Mouse (Mus musculus) cerebellum, adult 8-10 months (tissue): Measurements from ENCODE around the gene Sox30.
"Not testable (repeated sequence)": the region's sequence is repeated elsewhere in the genome, so short reads cannot be mapped to it uniquely, and the experiment has no call there.

Experiments
- DNase-seq: peaks from one replicate; pipeline ENCODE4 v3.0.0; 2022

The Sox30 gene

DNA sequence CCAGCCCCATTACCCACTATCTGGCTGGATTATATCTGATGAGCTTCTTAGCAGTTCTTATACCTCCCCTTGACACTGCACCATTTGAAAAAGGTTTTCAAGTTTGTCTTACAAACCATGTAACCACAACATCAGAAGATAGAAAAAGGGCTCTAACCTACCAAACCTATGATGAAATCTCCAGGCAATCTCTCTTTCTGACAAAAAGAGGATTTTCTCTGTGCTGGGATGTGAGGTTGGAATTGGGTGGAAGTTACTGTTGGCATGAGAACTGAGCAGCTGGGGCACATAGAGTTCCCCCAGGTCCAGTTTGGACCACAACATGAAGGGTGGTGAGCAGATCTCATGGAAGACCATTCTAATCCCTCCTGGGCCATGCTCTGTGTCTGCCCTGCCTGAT lies 41.7 kb downstream of the Sox30 start:
- DNase-seq, result no peak

GRCm38 (mm10) chr11:46022983-46023382 lies 42.9 kb downstream of the Sox30 start:
- DNase-seq, result no peak

- no peak for DNase-seq
Measured at GRCm38 (mm10) chr11:46025962-46026392, 45.9 kb downstream of the Sox30 start.

DNA sequence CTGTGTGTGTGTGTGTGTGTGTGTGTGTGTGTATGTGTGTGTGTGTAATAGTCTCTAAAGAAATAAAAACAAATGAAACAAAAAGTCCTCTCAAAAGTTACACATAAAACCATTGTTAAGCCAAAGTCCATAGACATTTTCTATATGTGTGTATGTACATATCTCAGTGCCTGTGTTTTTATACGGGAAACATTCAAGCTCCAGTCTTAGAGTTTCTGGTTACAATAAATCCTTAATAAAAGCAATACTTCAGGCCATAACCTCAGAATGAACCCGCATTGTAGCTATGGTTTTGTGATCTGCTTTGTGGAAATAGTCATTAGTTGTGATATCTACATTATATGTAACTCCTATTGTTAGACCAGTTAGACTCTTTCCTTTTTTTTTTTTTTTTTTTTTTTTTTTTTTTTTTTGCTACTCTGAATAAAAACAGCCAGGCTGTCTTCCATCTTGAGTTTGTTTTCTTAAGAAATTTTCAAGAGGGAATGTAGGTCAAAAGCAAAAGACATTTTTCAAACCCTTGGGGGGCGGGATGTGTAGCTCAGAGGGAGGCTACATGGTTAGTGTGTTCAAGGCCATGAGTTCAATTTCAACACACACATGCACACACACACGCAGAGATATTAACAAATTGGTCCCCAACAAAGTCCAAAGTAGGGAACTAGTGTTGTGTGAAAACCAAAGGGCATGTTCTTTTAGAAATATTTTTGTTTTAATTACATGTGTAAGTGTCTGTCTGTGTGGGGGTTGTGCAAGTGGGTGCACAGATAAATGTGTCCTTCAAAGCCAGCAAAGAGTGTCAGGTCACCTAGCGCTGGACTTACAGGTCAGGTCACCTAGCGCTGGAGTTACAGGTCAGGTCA lies 48.1 kb downstream of the Sox30 start:
- no peak for DNase-seq

- DNase-seq, result no peak
Measured at GRCm38 (mm10) chr11:46029485-46029884, 49.4 kb downstream of the Sox30 start.

DNA sequence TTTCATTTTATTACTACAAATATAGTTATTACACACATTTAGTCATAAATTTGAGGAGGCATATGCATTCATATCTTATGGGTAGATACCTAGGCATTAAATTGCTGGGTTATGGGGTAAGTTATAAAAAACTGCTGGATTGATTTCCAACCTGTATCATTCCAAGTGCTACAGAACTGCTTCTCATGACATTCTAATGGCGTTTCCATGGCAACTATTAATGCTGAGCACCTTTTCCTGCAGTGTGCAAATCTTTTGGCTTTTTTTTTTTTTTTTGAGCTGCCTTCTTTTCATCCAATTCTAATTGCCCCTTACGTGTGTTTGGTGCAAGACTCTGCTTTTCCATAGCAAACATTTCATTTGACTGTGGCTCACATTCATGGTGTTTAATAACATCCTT lies 49.9 kb downstream of the Sox30 start:
- DNase-seq, result no peak

GRCm38 (mm10) chr11:46031470-46031869 lies 51.4 kb downstream of the Sox30 start:
- no peak for DNase-seq

DNA sequence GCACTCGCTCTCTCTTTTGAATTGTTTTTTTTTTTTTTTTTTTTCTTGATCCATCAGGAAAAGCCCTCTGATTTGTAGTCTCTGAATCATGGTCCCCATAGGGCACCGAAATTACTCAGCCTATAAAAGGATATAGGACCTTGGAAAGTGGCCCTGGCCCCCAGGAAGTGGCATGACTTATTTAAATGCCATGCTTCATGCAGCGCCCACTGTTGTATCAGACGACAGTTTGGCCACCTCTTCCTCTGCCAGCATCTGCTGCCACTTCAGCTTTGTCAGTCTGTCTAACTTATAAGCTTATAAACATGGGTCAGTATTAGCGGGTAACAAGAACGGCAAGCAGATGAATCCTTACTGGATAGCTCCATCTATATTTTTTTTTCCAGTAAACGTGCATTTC lies 52.8 kb downstream of the Sox30 start:
- DNase-seq, result no peak

DNA sequence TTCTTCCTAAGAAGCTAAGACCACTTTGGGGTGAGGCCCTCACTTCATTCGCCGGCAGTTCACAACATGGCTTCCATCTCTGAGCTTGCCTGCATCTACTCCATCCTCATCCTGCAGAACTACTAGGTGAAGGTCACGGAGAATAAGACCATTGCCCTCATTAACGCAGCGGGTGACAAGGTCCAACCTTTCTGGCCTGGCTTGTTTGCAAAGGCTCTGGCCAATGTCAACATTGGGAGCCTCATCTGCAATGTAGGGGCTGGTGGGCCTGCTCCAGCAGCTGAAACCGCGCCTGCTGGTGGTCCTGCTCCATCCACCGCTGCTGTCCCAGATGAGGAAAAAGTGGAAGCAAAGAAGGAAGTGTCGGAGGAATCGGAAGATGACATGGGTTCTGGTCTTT lies 56.3 kb downstream of the Sox30 start:
- no peak for DNase-seq

DNA sequence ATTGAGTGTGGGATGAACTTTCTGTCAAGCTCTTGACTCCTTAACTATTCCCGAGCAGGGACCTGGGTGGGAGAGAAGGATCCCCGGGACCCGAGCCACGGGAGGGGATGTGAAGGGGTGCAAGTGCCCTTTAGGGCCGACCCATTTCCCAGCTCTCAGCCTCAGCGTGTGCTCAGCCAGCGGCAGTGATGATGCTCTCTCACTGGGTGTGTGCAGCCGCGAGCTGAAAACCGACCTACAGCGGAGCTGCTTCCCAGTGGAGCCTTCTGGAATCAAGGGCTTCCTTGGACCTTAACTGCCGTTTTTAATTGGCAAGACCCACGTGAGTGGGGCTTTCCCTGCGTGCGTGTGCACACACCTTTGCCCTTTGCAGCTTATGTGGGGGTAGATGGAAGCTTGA lies 58.8 kb downstream of the Sox30 start:
- DNase-seq, result no peak

DNA sequence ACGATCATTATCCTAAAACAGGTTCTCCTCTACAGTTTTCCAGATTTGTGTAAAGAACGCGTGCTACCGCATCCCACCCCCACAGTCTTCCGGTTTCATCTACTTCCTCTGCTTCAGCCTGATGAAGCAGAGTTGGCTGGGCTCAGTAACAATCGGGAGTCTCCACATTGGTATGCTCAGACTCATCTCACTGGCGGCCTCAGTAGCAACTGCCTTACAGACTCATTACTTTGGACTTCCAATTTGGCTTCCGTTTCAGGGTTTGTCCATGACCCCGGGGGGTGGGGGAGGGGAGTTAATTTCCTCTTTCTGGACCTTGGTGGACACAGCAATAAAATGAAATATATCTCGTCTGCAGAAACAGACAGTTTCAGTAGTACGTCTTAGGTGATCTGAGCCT lies 59.2 kb downstream of the Sox30 start:
- no peak for DNase-seq

DNA sequence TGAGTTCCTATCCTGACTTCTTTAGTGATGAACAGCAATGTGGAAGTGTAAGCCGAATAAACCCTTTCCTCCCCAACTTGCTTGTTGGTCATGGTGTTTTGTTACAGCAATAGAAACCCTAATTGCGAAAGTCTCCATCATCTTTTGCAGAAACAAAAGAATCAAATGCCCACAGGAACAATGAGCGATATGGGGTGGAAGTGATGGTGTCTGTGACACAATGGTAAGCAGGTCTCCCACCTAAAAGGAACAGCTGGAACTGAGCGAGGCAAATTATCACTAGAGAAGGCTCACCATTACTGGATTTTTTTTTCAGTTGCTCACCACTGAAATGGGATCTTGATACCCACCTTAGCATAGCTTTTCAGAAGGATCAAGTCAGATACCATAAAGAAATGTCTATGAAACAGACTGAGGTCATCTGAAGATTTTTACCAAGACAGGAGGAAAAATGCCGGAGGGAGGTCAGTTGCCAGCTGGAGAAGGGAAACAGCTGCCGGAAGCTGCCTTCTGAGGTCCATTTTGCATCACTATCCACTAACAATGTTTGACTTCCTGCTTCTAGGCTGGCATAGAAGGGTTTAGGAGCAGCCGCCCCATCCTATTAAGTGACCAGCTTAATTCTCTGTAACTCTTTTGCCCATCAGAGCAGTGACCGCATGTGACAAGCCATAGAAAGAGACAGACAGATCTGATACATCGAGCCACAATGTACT lies 60.9 kb downstream of the Sox30 start:
- DNase-seq, result no peak

- no peak for DNase-seq
Measured at GRCm38 (mm10) chr11:46041607-46042267, 61.6 kb downstream of the Sox30 start.

GRCm38 (mm10) chr11:46044781-46045180 lies 64.7 kb downstream of the Sox30 start:
- DNase-seq, result no peak

GRCm38 (mm10) chr11:46047264-46047663 lies 67.2 kb downstream of the Sox30 start:
- DNase-seq, result no peak

GRCm38 (mm10) chr11:46052105-46052659 lies 72.1 kb downstream of the Sox30 start, which contains the start of gene Gm12166:
Gene Gm12166, minus strand, starts transcription at chr11:46052321.
- peak; percentile 48 for DNase-seq

- DNase-seq, result not testable (repeated sequence)
Measured at GRCm38 (mm10) chr11:46053457-46053856, 73.3 kb downstream of the Sox30 start.

GRCm38 (mm10) chr11:46054311-46054710 lies 74.2 kb downstream of the Sox30 start:
- DNase-seq, result no peak

GRCm38 (mm10) chr11:46054911-46055895 lies 75.1 kb downstream of the Sox30 start:
- DNase-seq, result no peak

DNA sequence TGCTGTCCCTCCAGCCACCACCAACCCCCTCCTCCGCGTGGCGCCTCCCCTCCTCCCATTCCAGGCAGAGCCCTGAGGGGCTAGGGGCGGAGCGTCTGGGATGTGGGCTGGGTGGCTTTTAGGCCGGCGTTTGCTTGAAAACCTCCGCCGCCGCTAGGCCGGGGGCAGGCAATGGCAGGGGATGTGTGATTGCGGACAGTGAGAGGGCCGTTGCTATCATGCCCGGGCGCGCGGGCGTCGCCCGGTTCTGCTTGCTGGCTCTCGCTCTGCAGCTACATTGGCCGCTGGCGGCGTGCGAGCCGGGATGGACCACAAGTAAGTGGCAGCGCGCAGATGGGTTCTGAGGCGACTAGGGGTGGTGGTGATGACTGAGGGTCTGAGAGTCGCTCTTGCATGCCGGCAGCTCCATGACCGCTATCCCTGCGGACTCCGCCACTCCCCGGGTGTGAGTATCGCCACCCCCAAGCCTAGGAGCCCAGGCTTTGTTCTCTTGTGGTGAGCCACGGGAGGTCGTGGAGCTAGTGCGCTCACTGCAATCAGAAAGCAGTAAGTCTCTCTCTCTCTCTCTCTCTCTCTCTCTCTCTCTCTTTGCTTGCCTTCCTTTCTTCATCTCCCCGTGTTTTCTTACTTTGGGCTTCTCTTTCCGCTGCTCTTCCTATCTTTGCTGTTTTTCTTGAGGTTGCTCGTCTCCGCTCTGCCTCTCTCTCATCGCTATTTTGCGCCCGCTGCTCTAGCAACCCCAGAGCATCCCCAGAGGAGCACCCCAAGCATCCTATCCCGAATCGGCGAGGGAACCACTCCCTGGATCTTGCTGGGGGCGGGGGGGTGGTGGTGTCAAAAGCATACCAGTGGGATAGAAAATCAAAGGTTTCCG lies 76.0 kb downstream of the Sox30 start, which contains the start of gene Adam19:
Gene Adam19, plus strand, starts transcription at position 97 of the 874 bp plus-strand sequence.
- peak; percentile 62 for DNase-seq
